In the genomic region with DNA sequence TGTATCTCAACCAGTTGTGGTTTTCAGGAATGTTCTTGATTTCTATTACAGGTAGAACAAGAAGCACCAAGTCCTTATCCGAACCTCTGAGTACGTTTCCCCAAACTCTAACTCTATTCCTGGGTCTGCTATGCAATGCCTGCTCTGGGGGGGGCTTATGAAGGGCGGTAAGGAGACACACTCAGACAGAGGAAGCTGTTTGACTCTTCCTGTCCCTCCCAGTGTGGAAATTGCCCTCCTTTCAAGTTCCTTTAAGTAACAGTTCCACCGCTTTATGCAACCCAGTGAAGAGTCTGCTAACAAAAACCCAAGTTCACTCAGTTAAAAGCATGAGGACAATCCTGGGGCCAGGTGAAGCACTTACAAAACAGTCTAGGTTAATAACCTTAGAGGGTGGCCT, we compare ENCODE assay signal across 28 mouse cellular contexts. TPM values are rescaled to one million over a fixed set of nuclear protein-coding genes. Genes with fewer than 3 reads are reported as not detected.
DNase-seq lines count a peak whose midpoint lies in the region; ATAC-seq lines count a peak whose summit lies in the region.
"Had no signal": no experiment of that assay in that cellular context is flagged by ENCODE, and none has a peak within 500 bp of the region (broad histone marks: within the 10 kb centered on the region; RNA-seq: fewer than 3 reads in every experiment).

No protein-coding gene starts in this region.

- no peaks in the 10 kb centered on the region for H3K27me3 ChIP-seq in heart, embryonic 10.5 days (ENCODE audit: insufficient read depth, poor library complexity, severe bottlenecking)
- H3K27me3 ChIP-seq: embryonic facial prominence, embryonic 12.5 days; heart, embryonic 15.5 days; limb, embryonic 13.5 days; midbrain, embryonic 12.5 days had no signal

- ATAC-seq in cerebellum, adult (ENCODE audit: insufficient number of reproducible peaks, low FRiP score, low TSS enrichment): no peak
- ATAC-seq: CD4-positive, CD25-positive, alpha-beta regulatory T cell, adult 4 months; Patski had no signal

- H3K9me3 ChIP-seq in heart, embryonic 10.5 days: peaks cover 4% of the 10 kb centered on the region; the same call in 1 of the 2 replicates
- H3K9me3 ChIP-seq: limb, embryonic 13.5 days had no signal

- DNase-seq in heart, adult 11 months: peak; percentile 86
- DNase-seq in heart, embryonic 10.5 days (ENCODE audit: low spot score): no peak
- DNase-seq in layer of hippocampus, adult 9-11 months: peak; percentile 17
- DNase-seq in layer of hippocampus, postnatal 14 days (ENCODE audit: low spot score in 2 of 2): no peak
- DNase-seq in brain, adult 2 months (ENCODE audit: low read depth, low spot score): peak; percentile 26
- DNase-seq in urinary bladder, postnatal 25 days (ENCODE audit: low spot score): no peak
- DNase-seq: adrenal gland, postnatal 36 days; cerebellum, adult 9-10 months; kidney, adult 11 months; kidney, postnatal 4 days; layer of hippocampus, postnatal 36 days; thymus, postnatal 36 days had no signal

- H3K79me2 ChIP-seq in macrophage (ENCODE audit: inconsistent target): no peaks in the 10 kb centered on the region

- H3K27ac ChIP-seq in heart, embryonic 10.5 days: no peak overlapping the region
- H3K27ac ChIP-seq in macrophage: peak overlapping the region; percentile 75
- H3K27ac ChIP-seq: embryonic facial prominence, embryonic 12.5 days; heart, embryonic 15.5 days; limb, embryonic 13.5 days; liver, embryonic 14.5 days; midbrain, embryonic 12.5 days had no signal

- no peaks in the 10 kb centered on the region for H3K36me3 ChIP-seq in heart, embryonic 10.5 days
- H3K36me3 ChIP-seq in macrophage (ENCODE audit: inconsistent target): no peaks in the 10 kb centered on the region
- H3K36me3 ChIP-seq: embryonic facial prominence, embryonic 12.5 days; heart, embryonic 15.5 days; limb, embryonic 13.5 days; midbrain, embryonic 12.5 days had no signal

- no peak overlapping the region for H3K4me3 ChIP-seq in heart, embryonic 10.5 days
- no peak overlapping the region for H3K4me3 ChIP-seq in macrophage (ENCODE audit: inconsistent target)
- H3K4me3 ChIP-seq: embryonic facial prominence, embryonic 12.5 days; heart, embryonic 15.5 days; limb, embryonic 13.5 days; midbrain, embryonic 12.5 days had no signal

- 65% methylated on average over 4 of the region's 4 CpGs for WGBS in heart, embryonic 10.5 days
- 2% methylated on average over 4 of the region's 4 CpGs for WGBS in macrophage (ENCODE audit: missing documents)

- H3K4me1 ChIP-seq in heart, embryonic 10.5 days: no peaks in the 10 kb centered on the region
- H3K4me1 ChIP-seq: embryonic facial prominence, embryonic 12.5 days; heart, embryonic 15.5 days; limb, embryonic 13.5 days; midbrain, embryonic 12.5 days had no signal

RNA-seq across cellular contexts. Expression of a gene that starts 38.5 kb away (rescaled TPM):
- polyA plus RNA-seq in heart, embryonic 10.5 days (2016; fragmentation: Nextera tagmentation; extraction: Ambion mirVana): 0.14 and 0.15 TPM in 2 replicates
- 1 to 10 TPM; 4.8 to 8.2 TPM for total RNA-seq in layer of hippocampus, postnatal 14 days (2021)
- total RNA-seq in macrophage (2018; cell fraction: chromatin; rRNA removed): 1 to 10 TPM in 23 of 26 experiments, under 1 TPM in 2, not detected in 1; 0.75 to 4.5 (median 1.7) TPM
- total RNA-seq in macrophage (2018; cell fraction: cytosol; rRNA removed): under 1 TPM in 6 of 26 experiments, not detected in 20; 0.17 to 0.55 (median 0.25) TPM
- 1 to 10 TPM in 5 of 26 experiments, under 1 TPM in 9, not detected in 12; 0.51 to 2.2 (median 0.88) TPM for total RNA-seq in macrophage (2018; cell fraction: nucleus; rRNA removed)
- 0.40 TPM in 1 of 3 replicates, not detected in the others for polyA plus RNA-seq in macrophage (2018)
- total RNA-seq: ES-E14; gastrocnemius, adult 18-20 months had no signal
- polyA plus RNA-seq: heart, embryonic 15.5 days; Patski had no signal

RNA-seq across cellular contexts. Expression of a gene that starts 40.0 kb away (rescaled TPM):
- not detected in 2 replicates for polyA plus RNA-seq in heart, embryonic 10.5 days (2016; fragmentation: Nextera tagmentation; extraction: Ambion mirVana)
- not detected for total RNA-seq in layer of hippocampus, postnatal 14 days (2021)
- not detected for total RNA-seq in macrophage (2018; cell fraction: chromatin; rRNA removed)
- under 1 TPM in 1 of 26 experiments, not detected in 25; 0.09 TPM for total RNA-seq in macrophage (2018; cell fraction: cytosol; rRNA removed)
- under 1 TPM in 1 of 26 experiments, not detected in 25; 0.60 TPM for total RNA-seq in macrophage (2018; cell fraction: nucleus; rRNA removed)
- polyA plus RNA-seq in macrophage (2018): 0.16 TPM in 1 of 3 replicates, not detected in the others
- total RNA-seq: adrenal gland, postnatal 36 days; ES-E14; gastrocnemius, adult 18-20 months; layer of hippocampus, postnatal 36 days; left cerebral cortex, postnatal 14 days had no signal
- polyA plus RNA-seq: CD4-positive, CD25-positive, alpha-beta regulatory T cell, adult 4 months; cortical plate, adult 2 months; embryonic facial prominence, embryonic 12.5 days; gonadal fat pad, adult 2 months; heart, embryonic 15.5 days; hindbrain, embryonic 11.5 days; limb, embryonic 13.5 days; liver, embryonic 14.5 days; midbrain, embryonic 12.5 days; neural tube, embryonic 14.5 days; Patski had no signal

Comparison
In these comparisons a context has a peak if more than half of its experiments do, and no peak if none do; other contexts are left out.
1. DNase-seq: peak in heart, adult 11 months (single experiment), layer of hippocampus, adult 9-11 months (single experiment) and brain, adult 2 months (single experiment); none in heart, embryonic 10.5 days (single experiment), layer of hippocampus, postnatal 14 days (0 of 2) and urinary bladder, postnatal 25 days (single experiment).